Mouse (Mus musculus) CD8-positive naive resting alpha-beta T cell, adult 57 days (primary cell): ENCODE measurements around the gene 1700037H04Rik. TPM values are rescaled to one million over a fixed set of nuclear protein-coding genes. Genes with fewer than 3 reads are reported as not detected.

Source experiments
- total RNA-seq: library from RNA; stranded (reverse); gene quantifications from one replicate; pipeline ENCODE4 v1.2.4, GENCODE M21; 2023

Gene 1700037H04Rik
- total RNA-seq = 18.0 TPM

GRCm38 (mm10) chr2:131159938-131160581, at the start of gene 1700037H04Rik:
Gene 1700037H04Rik, minus strand, starts transcription at chr2:131160081.

GRCm38 (mm10) chr2:131206778-131207177, 46.9 kb upstream of the 1700037H04Rik start, which contains the start of gene Ap5s1:
Gene Ap5s1, plus strand, starts transcription at chr2:131207078.

GRCm38 (mm10) chr2:131186771-131187601, 27.1 kb upstream of the 1700037H04Rik start, which contains the start of the genes Cdc25b and Spef1:
Gene Cdc25b, plus strand, starts transcription at chr2:131186949.
Gene Spef1, minus strand, starts transcription at chr2:131187282.

GRCm38 (mm10) chr2:131179990-131180587, 20.2 kb upstream of the 1700037H04Rik start, which contains the start of gene Cenpb:
Gene Cenpb, minus strand, starts transcription at chr2:131180067.

GRCm38 (mm10) chr2:131132930-131133547, 26.8 kb downstream of the 1700037H04Rik start, which contains the start of gene Gm11037:
Gene Gm11037, plus strand, starts transcription at chr2:131133497.

GRCm38 (mm10) chr2:131127161-131127730, 32.6 kb downstream of the 1700037H04Rik start, which contains the start of gene Hspa12b:
Gene Hspa12b, plus strand, starts transcription at chr2:131127280.

Other genes with a start within 250 kb of the 1700037H04Rik start
- gene Gfra4, start 117.0 kb downstream of the 1700037H04Rik start, total RNA-seq = not detected
- not detected for gene Adam33, start 96.3 kb downstream of the 1700037H04Rik start, total RNA-seq
- gene Siglec1, start 73.3 kb downstream of the 1700037H04Rik start, total RNA-seq = 0.21 TPM
- not detected for gene Hspa12b, start 32.8 kb downstream of the 1700037H04Rik start, total RNA-seq
- not detected for gene Gm11037, start 26.6 kb downstream of the 1700037H04Rik start, total RNA-seq
- 21.4 TPM for gene Cenpb, start 20.0 kb upstream of the 1700037H04Rik start, total RNA-seq
- 53.7 TPM for gene Cdc25b, start 26.9 kb upstream of the 1700037H04Rik start, total RNA-seq
- 1.6 TPM for gene Spef1, start 27.2 kb upstream of the 1700037H04Rik start, total RNA-seq
- gene Ap5s1, start 47.0 kb upstream of the 1700037H04Rik start, total RNA-seq = 11.9 TPM
- 19.8 TPM for gene Mavs, start 74.0 kb upstream of the 1700037H04Rik start, total RNA-seq
- gene Pank2, start 102.4 kb upstream of the 1700037H04Rik start, total RNA-seq = 59.6 TPM
- 4.9 TPM for gene Rnf24, start 192.8 kb upstream of the 1700037H04Rik start, total RNA-seq